Mouse (Mus musculus): ENCODE measurements around the gene Dnah2. TPM values are rescaled to one million over a fixed set of nuclear protein-coding genes. Genes with fewer than 3 reads are reported as not detected.
"Not testable (repeated sequence)": the region's sequence is repeated elsewhere in the genome, so short reads cannot be mapped to it uniquely, and the experiment has no call there.

The Dnah2 gene
- total RNA-seq, 2 experiments from 2014 or later: 2.2 to 3.7 TPM

DNA sequence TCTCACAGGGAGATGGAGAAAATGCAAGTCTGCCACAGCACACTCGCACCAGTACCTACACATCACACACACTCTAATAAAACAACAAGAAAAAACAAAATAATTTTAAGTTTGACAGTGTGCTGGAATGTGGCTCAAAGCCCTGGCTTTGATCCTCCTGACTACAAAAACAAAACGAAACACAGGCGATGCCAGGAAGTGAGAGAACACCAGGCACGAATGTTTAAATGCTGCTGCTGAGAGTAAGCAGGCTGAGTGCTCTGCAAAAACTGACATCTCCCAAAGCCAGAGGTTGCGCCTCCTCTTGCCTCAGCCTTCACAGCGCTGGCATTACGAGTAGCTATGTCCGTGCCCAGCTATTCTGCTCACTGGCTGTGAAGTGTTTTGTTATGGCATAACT is 16.2 kb upstream of the Dnah2 start:
- no peak for DNase-seq (ENCODE audit: low spot score in 2 of 2)

DNA sequence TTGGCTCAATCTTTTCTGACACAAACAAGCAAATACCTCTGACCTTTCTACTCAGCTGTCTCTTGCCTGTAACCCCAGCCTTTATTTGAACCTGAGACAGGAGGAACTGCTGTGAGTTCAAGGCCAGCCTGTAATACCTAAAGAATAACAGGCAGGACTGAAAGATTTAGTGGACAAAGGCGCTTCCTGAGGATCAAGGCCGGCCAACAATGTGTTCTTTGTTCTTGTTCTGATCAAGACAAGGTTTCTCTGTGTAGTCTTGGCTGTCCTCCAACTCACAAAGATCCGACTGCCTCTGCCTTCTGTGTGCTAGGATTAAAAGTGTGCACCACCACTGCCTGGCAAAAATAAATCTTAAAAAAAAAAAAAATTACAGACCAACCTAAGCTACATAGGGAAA is 15.5 kb upstream of the Dnah2 start:
- no peak for DNase-seq (ENCODE audit: low spot score in 2 of 2)

DNA sequence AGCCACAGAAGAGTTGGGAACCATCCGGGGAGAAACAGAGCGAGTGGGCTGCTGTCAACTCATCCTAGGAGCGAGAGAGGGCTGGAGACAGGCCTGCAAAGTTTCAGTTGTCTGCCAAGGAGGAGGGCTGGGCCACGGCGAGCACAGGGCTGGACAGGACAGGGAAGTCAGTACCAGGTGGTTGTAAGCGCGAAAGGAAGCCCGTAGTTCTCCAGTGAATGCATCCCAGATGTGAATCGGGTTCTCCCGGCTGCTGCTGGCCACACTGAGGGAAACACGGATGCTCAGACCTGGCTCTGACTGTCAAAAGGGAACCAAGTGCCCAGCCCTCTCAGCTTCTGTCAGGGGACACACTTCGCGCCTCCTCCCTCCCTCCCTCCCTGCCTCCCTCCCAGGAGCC is 14.5 kb upstream of the Dnah2 start:
- no peak for DNase-seq (ENCODE audit: low spot score in 2 of 2)

DNA sequence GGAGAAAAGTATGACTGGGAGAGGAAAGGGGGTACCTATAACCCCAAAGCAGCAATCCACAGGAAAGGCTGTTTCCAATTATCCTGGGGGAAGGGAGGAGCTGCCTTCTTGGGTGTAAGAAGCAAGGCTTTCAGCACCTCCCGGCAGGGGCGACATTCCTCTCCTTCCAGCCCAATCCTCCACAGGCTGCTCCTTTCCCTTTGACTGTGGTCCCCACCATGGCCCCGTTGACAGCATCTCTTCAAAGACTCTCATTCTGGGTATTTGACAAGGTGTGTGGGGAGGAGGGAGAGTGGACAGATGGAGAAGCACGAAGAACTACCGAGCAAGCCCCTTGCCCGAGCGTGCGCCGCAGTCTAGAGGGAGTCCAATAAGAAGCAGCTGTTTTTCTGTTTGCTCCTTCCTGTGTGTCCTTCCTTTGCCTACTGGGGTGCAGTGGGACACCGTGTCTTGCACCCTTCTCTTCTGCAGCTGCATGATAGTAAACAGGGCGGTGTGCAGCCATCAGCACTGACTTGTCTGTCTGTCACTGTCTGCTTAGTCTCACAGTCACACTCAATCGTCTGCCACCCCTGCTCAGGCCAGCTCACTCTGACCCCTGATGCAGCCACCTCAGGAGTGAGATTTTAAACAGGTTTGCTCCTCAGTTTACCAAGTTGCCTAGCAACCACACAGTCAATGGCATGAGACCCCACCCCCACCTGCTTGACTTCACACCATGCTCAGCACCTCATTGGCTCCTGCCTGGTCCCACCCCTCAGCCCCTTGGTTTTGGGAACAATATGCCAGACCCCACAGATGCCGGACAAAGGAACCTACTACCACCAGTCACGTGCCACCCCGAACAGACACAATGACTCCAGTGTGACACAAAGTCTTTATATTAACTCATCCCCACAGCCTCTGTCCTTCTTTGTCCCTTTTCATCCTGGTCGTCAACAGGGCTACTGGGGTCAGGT is 12.3 kb upstream of the Dnah2 start:
- peak in 1 of 2 experiments; percentile 24 for DNase-seq (ENCODE audit: low spot score in 2 of 2)

DNA sequence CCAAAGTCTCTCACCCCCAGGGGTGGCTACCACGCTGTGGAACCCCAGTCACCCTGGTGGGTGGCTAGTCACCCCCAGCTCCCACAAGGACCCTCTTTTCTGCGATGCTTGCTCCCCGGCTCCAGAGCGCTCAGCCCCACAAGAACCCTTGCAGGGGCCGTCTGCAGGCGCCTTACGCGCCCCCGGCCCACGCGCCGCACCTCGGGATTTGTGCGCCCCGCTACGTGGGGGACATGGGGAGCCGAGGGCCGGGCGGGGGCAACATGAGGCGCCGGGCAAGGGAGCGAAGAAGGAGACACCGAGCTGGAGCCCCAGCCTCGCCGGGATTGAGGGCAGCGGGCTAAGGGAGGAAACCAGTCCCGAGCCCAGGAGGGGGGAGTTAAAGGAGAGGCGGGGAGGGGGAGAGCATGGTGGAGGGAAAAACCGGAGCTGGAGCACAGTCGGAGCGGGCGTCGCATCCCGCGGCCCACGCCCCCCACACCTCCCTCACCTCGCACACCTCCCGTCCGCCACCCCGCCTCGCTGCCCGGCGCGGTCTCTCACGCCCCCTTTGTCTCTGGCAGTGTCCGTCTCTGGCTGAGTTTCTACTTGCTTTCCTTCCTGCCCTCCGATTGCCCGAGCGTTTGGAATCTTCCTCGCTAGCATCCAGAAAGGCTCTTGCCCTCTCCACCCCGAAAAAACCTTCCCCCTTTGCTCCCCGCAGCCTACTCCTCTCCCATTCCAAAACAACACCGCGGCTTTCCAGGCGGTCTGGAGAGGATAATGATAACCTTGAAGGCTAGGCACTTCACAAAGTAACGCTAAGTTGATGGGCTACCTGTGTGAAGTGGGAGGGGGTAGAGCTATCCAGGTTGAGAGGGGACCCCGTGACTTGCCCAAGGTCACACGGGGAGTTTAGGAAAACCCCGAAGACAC is 11.2 kb upstream of the Dnah2 start, which contains the start of gene Efnb3:
Gene Efnb3, minus strand, starts transcription at position 355 of the 915 bp plus-strand sequence.
- peak; percentile 37 for DNase-seq (ENCODE audit: low spot score in 2 of 2)

DNA sequence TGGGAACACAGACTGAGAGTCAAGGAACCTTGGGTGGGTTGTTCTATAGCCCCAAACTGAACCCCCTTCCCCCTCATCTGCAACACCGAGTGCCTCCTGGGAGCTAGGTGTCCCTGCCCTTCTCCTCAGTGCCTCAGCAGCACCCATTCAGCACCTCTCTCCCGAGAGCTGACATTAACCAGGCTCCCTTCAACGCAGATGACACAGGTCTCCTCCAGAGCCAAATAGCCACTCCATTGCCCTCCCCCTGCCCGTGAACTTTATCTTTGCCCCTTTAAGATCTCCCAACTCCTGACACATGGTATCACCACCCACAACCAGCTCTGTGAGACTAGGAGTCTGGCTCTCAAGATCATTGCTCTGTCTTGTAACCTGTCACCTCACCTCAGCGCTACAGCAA is 10.3 kb upstream of the Dnah2 start:
- DNase-seq (ENCODE audit: low spot score in 2 of 2): no peak

DNA sequence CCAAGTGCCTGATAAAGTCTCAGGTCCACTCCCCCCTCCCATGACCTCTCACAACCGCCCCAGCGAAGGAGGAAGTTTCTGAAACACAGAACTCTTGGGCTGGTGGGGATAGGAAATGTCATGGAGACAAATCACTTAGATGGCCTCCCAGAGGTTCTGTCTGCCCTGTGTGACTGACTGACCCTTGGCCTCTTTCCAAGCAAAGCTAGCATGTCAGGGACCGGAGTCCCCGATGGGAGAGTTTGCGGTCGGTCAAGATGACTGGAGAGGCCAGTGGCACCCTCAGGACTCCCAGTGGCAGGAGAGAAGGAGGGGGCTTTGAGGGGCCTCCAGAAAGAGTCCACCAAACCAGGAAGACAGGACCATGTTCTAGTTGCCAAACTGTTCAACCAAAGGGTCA is 9.8 kb upstream of the Dnah2 start:
- DNase-seq (ENCODE audit: low spot score in 2 of 2): no peak

DNA sequence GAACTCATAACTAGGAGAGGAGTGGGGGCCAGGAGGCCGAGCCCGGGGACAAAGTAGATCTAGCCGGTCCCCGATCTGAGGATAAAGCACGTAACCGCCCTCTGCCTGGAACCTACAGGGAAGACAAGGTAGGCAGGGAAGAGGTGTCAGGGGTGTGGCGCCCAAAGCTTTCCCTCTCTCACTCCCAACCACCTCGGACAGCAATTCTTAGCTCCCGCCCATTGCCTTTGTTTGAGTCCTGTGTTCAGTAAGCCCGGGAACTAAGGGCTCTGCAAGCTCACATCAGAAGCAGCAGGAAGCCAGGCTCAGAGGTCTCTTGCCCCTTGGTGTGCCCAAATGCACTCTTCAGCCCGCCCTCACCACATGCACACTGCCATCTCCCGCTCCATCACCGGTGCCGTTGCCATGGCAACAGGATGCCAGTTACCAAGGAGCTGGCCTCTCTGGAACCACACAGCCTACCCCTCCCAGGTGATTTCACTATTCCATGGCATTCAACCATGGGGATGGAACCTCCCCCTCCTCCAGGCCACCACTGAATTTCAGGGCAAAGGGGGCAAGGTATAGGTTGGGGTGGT is 8.6 kb upstream of the Dnah2 start:
- peak; percentile 52 to 55 for DNase-seq (ENCODE audit: low spot score in 2 of 2)

DNA sequence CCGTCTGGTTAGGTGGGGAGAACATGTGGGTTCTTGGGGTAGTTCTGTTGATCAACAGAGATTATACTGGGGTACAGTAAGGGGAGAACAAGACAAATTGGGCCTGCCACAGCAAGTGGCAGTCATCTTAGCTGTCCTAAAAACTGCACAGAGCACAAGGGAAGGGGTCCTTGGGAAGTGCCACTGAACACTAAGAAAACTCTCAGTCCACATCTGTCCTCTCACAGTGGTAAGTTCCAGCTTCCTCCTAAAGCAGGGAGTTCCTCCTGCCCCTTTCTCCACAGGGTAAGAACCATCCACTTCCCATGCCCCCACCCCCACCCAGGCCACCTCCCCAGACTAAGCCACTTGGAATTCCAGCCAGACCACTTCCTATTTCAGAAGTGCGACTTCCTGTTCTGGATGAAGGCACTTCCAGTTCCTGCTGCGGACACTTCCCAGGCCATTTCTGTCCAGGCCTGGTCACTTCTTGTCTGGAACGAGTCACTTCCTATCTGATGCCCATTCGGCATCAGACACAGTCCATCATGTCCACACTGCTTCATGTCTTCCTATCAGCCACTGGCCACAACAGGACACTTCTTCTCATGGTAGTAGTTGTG is 5.7 kb upstream of the Dnah2 start:
- DNase-seq (ENCODE audit: low spot score in 2 of 2): no peak

DNA sequence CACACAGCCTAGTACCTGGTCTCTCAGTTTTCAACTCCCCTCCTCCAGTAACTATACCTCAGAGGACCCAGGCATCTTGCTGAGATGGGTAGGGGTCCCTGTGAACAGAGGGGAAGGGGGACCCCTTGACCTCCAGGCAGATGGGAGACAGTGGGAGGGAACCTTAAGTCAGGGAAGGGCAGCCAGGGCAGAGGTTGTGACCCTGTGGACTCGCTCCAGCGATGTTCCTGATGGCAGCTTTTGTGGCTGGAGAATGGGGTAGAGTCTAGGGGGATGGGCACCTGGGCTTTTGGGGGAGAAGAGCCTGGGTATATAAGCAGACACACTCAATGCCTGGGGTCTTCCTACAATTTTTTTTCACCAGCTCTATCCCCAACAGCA is 4.4 kb upstream of the Dnah2 start:
- no peak for DNase-seq (ENCODE audit: low spot score in 2 of 2)

DNA sequence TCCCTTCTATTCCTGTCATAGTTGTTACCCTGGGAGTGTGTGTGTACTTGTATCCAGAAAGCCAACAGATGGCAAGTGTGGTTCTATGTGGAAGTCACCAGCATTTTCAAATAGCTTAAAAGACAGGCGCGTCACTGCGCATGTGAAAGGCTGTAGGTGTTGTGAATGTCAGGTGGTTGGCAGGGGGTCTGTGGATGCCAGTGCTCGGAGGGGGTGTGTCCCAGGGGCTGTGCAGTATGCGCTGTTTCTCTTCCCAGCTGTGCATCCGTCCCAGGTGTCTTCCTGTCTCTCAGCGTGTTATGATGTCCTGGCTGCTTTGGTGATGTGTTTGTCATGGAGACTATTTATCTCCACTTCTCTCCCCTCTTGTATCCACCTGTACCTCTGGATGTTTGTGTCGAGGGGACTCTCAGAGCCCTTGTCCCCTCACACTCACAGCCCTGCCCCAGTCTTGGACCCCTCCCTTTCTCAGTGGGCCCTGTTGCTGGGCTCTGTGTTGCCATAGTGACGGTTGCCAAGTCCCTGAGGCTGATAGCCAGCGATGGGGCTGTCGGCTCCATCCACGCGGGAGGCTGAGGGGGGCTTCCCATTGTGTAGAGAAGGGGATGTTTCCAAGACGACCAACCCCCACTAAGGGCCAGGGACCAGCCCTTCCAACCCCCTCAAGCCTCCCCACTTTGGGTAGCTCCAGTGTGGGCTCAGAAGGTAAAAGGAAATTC is 3.9 kb upstream of the Dnah2 start:
- DNase-seq (ENCODE audit: low spot score in 2 of 2): peak in 1 of 2 experiments; percentile 50

DNA sequence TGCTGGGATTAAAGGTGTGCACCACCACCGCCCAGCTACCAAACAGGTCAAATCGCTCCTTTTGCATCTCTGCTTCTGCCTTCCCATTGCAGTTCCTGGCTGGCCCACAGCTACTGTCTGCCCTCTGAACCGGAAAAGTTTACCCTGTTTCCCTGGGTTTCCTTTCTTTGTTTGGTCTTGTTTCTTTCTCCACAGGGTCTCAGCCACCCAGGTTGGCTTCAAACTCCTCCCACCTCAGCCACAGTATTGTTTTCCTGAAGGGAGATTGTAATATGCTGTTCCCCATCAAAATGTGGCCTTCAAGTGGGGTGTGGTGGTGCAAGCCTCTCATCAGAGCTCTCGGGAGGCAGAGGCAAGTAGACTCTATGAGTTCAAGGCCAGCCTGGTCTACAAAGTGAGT is 2.4 kb upstream of the Dnah2 start:
- DNase-seq (ENCODE audit: low spot score in 2 of 2): no peak

DNA sequence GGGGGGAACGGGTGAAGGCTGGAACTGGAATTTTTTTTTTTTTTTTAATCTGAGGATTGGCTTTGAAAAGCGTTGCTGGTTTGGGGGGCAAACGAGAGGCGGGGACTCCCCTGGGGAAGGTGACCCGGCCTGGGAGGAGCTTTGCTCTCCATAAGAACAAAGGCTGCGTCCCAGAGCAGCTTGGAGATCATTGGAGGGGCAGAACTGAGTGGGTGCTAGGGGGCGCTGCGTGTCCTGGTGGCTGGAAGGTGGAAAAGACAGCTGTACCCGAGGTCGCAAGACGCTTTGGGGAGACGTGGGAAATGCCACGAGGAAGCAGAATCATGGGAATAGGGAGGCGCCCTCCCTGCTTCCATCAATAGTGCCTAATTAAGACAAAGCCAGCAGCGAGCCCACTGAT is 1.8 kb downstream of the Dnah2 start:
- DNase-seq (ENCODE audit: low spot score in 2 of 2): peak; percentile 39 to 44

DNA sequence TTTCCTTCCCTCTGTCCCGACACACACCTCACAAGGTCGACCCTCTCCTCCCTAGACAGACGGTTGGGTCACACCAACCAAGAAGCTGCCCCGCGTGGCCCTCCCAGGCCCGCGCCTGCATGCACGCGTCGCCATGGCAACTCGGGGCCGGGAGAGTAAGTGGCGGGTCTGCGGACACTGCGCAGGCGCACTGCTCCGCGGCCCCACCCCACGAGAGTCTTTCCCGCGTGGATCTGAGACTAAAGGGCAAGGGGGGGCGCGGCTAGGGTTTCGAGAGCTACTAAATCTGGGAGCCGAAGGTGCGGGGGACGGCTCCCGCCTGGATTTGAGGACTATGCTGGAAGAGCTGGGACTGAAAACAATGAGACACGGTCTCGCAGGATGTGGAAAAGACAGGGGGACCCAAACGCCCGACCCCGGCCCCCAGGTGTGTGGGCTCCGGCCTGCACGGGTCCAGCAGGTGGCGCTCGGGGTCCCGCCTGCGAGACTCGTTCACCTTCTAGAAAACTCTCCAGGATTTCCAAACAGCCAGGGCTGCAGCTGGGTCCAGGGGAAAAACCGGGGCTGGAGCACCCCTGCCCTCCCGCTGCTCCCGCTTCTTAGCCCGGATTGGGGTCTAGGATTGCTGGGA is 2.4 kb downstream of the Dnah2 start:
- peak; percentile 68 to 78 for DNase-seq (ENCODE audit: low spot score in 2 of 2)

DNA sequence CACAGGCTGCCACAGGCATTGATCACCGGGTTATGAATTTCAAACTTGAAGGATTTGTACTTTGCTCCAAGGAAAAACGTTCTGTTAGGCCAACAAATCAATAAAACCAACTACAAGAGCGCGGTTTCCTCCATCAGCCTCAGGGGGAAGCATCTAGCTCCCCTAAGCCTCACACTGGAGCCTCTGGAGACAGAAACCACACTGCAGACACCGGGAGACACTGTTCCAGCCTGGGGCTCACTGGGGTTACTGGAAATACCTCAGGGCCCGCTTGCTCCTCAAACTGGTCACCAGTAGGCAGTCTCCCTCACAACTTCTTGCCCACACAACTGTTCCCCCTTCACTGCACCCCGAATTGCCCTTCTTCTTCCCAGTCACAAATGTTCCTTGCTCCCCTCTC is 3.0 kb downstream of the Dnah2 start:
- DNase-seq (ENCODE audit: low spot score in 2 of 2): no peak

DNA sequence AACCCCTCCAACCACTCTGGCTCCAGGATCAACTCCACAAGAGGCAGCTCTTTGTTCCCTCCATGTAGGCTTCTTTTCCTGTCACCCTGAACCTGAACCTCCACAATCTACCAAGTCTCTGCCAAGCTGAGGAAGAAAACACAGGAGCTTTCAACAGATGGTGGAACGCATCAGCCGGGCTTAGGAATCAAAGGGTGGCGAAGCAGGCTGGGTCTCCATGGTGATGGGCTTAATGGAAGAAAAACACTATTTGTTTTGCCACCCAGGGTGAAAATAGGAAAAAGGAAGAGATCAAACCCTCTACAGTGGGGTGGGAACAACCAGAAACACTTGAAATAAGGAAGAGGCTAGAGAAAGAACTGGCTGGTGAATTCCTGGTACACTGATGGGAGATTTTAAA is 5.3 kb downstream of the Dnah2 start:
- no peak for DNase-seq (ENCODE audit: low spot score in 2 of 2)

DNA sequence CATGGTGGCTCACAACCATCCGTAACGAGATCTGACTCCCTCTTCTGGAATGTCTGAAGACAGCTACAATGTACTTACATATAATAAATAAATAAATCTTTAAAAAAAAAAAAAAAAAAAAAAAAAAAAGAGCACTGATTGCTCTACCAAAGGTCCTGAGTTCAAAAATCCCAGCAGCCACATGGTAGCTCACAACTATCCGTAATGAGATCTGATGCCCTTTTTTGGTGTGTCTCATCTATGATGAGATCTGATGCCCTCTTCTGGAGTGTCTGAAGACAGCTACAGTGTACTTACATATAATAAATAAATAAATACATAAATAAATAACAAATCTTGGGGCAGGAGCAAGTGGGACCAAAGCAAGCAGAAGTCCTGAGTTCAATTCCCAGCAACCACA is 7.2 kb downstream of the Dnah2 start:
- not testable (repeated sequence) for DNase-seq (ENCODE audit: low spot score in 2 of 2)

DNA sequence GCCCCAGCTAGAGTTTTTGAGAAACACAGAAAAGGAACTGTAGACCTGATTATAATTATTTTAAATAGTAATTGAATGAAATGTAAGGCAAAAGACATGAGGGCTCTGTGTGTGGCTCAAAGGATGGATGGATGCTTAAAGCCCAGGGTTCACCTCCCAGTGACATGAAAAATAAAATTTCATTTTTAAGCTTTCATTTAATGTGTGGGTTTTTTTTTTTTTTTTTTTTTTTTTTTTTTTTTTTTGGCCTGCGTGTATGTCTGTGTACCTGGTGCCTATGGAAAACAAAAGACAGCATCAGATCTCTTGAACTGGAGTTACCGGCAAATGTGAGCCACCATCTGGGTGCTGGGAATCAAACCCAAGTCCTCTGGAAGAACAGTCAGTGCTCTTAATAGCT is 8.2 kb downstream of the Dnah2 start:
- DNase-seq (ENCODE audit: low spot score in 2 of 2): no peak

DNA sequence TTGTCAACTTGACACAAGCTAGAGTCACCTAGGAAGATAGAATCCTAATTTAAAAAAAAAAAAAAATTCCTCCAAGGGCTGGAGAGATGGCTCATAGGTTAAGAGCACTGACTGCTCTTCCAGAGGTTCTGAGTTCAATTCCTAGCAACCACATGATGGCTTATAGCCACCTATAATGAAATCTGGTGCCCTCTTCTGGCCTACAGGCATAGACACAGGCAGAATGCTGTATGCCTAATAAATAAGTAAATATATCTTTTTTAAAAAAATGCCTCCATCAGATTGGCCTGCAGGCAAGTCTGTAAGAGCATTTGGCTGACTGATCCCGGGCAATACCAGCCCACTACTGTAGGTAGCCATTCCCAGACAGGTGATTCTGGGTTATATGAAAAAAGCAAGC is 13.9 kb downstream of the Dnah2 start:
- DNase-seq (ENCODE audit: low spot score in 2 of 2): no peak
